Mouse (Mus musculus): ENCODE measurements around the gene Fsip1. TPM values are rescaled to one million over a fixed set of nuclear protein-coding genes. Genes with fewer than 3 reads are reported as not detected.
"Not testable (repeated sequence)": the region's sequence is repeated elsewhere in the genome, so short reads cannot be mapped to it uniquely, and the experiment has no call there.

Fsip1 gene
- polyA plus RNA-seq, 2 experiments, result 0.06 to 0.08 TPM

GRCm38 (mm10) chr2:118293583-118293982, 36.8 kb upstream of the Fsip1 start:
- Histone ChIP-seq H3K4me1 (replicated peaks; ENCODE audit: control insufficient read depth in 2 of 2, insufficient read depth in 2 of 2, low read length in 1 of 2) (no peaks in the 10 kb centered on the region), H3K27me3 (ENCODE audit: control insufficient read depth, insufficient read depth, low read length) (no peaks in the 10 kb centered on the region), H3K9me3 (ENCODE audit: control insufficient read depth, low read length) (no peaks in the 10 kb centered on the region), H3K4me3 (ENCODE audit: insufficient read depth in 1 of 2, low read depth in 2 of 2, low read length in 2 of 2) (no peak overlapping the region), H3K36me3 (replicated peaks; ENCODE audit: control insufficient read depth, insufficient read depth, low read depth) (no peaks in the 10 kb centered on the region), H3K27ac (no peak overlapping the region), H3K4me2 (ENCODE audit: low read depth) (no peak overlapping the region), H3K9ac (replicated peaks) (no peak overlapping the region)
- DNase-seq (ENCODE audit: low read depth in 3 of 3, low spot score in 3 of 3), result no peak
- WGBS (ENCODE audit: insufficient replicate concordance), result 73% methylated on average over 5 of the region's 5 CpGs
- TF ChIP-seq EP300 (IDR thresholded peaks at IDR 0.05; ENCODE audit: low read depth) (no peak), CTCF (IDR thresholded peaks at IDR 0.05; ENCODE audit: low read depth) (no peak)
- no peak for ATAC-seq (ENCODE audit: insufficient read depth)

GRCm38 (mm10) chr2:118289066-118289460, 32.3 kb upstream of the Fsip1 start:
- H3K36me3 ChIP-seq (replicated peaks; ENCODE audit: control insufficient read depth, insufficient read depth, low read depth); H3K27ac ChIP-seq; H3K9me3 ChIP-seq (ENCODE audit: control insufficient read depth, low read length); H3K4me3 ChIP-seq (ENCODE audit: insufficient read depth in 1 of 2, low read depth in 2 of 2, low read length in 2 of 2); DNase-seq (ENCODE audit: low read depth in 3 of 3, low spot score in 3 of 3); H3K9ac ChIP-seq (replicated peaks); H3K4me2 ChIP-seq (ENCODE audit: low read depth); H3K4me1 ChIP-seq (replicated peaks; ENCODE audit: control insufficient read depth in 2 of 2, insufficient read depth in 2 of 2, low read length in 1 of 2); H3K27me3 ChIP-seq (ENCODE audit: control insufficient read depth, insufficient read depth, low read length); ATAC-seq (ENCODE audit: insufficient read depth): not testable (repeated sequence)
- 72% methylated on average over 7 of the region's 7 CpGs for WGBS (ENCODE audit: insufficient replicate concordance)

GRCm38 (mm10) chr2:118288326-118289065, 31.7 kb upstream of the Fsip1 start:
- no peaks in the 10 kb centered on the region for H3K9me3 ChIP-seq (ENCODE audit: control insufficient read depth, low read length)
- no peaks in the 10 kb centered on the region for H3K27me3 ChIP-seq (ENCODE audit: control insufficient read depth, insufficient read depth, low read length)
- ATAC-seq (ENCODE audit: insufficient read depth) (no peak), DNase-seq (ENCODE audit: low read depth in 3 of 3, low spot score in 3 of 3) (no peak)
- H3K36me3 ChIP-seq (replicated peaks; ENCODE audit: control insufficient read depth, insufficient read depth, low read depth), result no peaks in the 10 kb centered on the region
- H3K4me3 ChIP-seq (ENCODE audit: insufficient read depth in 1 of 2, low read depth in 2 of 2, low read length in 2 of 2), result no peak overlapping the region
- H3K4me2 ChIP-seq (ENCODE audit: low read depth), result no peak overlapping the region
- 73% methylated on average over 9 of the region's 9 CpGs for WGBS (ENCODE audit: insufficient replicate concordance)
- H3K27ac ChIP-seq, result no peak overlapping the region
- no peak overlapping the region for H3K9ac ChIP-seq (replicated peaks)
- H3K4me1 ChIP-seq (replicated peaks; ENCODE audit: control insufficient read depth in 2 of 2, insufficient read depth in 2 of 2, low read length in 1 of 2), result no peaks in the 10 kb centered on the region
- TF ChIP-seq CTCF (IDR thresholded peaks at IDR 0.05; ENCODE audit: low read depth), result no peak
- TF ChIP-seq EP300 (IDR thresholded peaks at IDR 0.05; ENCODE audit: low read depth), result no peak

- no peaks in the 10 kb centered on the region for H3K9me3 ChIP-seq (ENCODE audit: control insufficient read depth, low read length)
- H3K9ac ChIP-seq (replicated peaks), result no peak overlapping the region
- no peak overlapping the region for H3K4me3 ChIP-seq (ENCODE audit: insufficient read depth in 1 of 2, low read depth in 2 of 2, low read length in 2 of 2)
- 63% methylated on average over 4 of the region's 4 CpGs for WGBS (ENCODE audit: insufficient replicate concordance)
- no peak overlapping the region for H3K4me2 ChIP-seq (ENCODE audit: low read depth)
- TF ChIP-seq CTCF (IDR thresholded peaks at IDR 0.05; ENCODE audit: low read depth) (no peak), EP300 (IDR thresholded peaks at IDR 0.05; ENCODE audit: low read depth) (no peak)
- ATAC-seq (ENCODE audit: insufficient read depth) (no peak), DNase-seq (ENCODE audit: low read depth in 3 of 3, low spot score in 3 of 3) (no peak)
- no peaks in the 10 kb centered on the region for H3K4me1 ChIP-seq (replicated peaks; ENCODE audit: control insufficient read depth in 2 of 2, insufficient read depth in 2 of 2, low read length in 1 of 2)
- H3K27ac ChIP-seq, result no peak overlapping the region
- H3K27me3 ChIP-seq (ENCODE audit: control insufficient read depth, insufficient read depth, low read length), result no peaks in the 10 kb centered on the region
- no peaks in the 10 kb centered on the region for H3K36me3 ChIP-seq (replicated peaks; ENCODE audit: control insufficient read depth, insufficient read depth, low read depth)
Measured at GRCm38 (mm10) chr2:118287678-118288077, 30.9 kb upstream of the Fsip1 start.

- 47% methylated on average over 3 of the region's 3 CpGs for WGBS (ENCODE audit: insufficient replicate concordance)
- Histone ChIP-seq H3K27ac (no peak overlapping the region), H3K9ac (replicated peaks) (no peak overlapping the region), H3K4me3 (ENCODE audit: insufficient read depth in 1 of 2, low read depth in 2 of 2, low read length in 2 of 2) (no peak overlapping the region), H3K4me1 (replicated peaks; ENCODE audit: control insufficient read depth in 2 of 2, insufficient read depth in 2 of 2, low read length in 1 of 2) (no peaks in the 10 kb centered on the region), H3K9me3 (ENCODE audit: control insufficient read depth, low read length) (no peaks in the 10 kb centered on the region), H3K36me3 (replicated peaks; ENCODE audit: control insufficient read depth, insufficient read depth, low read depth) (no peaks in the 10 kb centered on the region), H3K27me3 (ENCODE audit: control insufficient read depth, insufficient read depth, low read length) (no peaks in the 10 kb centered on the region), H3K4me2 (ENCODE audit: low read depth) (no peak overlapping the region)
- DNase-seq (ENCODE audit: low read depth in 3 of 3, low spot score in 3 of 3) (no peak), ATAC-seq (ENCODE audit: insufficient read depth) (no peak)
- TF ChIP-seq CTCF (IDR thresholded peaks at IDR 0.05; ENCODE audit: low read depth), result no peak
- no peak for TF ChIP-seq EP300 (IDR thresholded peaks at IDR 0.05; ENCODE audit: low read depth)
Measured at GRCm38 (mm10) chr2:118282467-118282866, 25.7 kb upstream of the Fsip1 start.

All from liver, embryonic 14.5 days (tissue).